Mouse (Mus musculus) brain, adult 2 months (tissue): Measurements from ENCODE around the gene Slc12a9.
"Not testable (repeated sequence)": the region's sequence is repeated elsewhere in the genome, so short reads cannot be mapped to it uniquely, and the experiment has no call there.

ENCODE experiments used
- DNase-seq: peaks from one replicate; pipeline ENCODE4 v3.0.0; 2011; ENCODE audit warnings: low read depth, low spot score

Slc12a9 gene

GRCm38 (mm10) chr5:137287953-137288743 is 45.2 kb downstream of the Slc12a9 start:
- peak; percentile 78 for DNase-seq

GRCm38 (mm10) chr5:137287032-137287952 is 46.1 kb downstream of the Slc12a9 start, which contains the start of gene Ache:
Ache (plus strand) TSS chr5:137287519.
- DNase-seq = peak; percentile 95

GRCm38 (mm10) chr5:137286655-137287031 is 46.8 kb downstream of the Slc12a9 start:
- DNase-seq = peak; percentile 98

GRCm38 (mm10) chr5:137285986-137286385 is 47.4 kb downstream of the Slc12a9 start:
- no peak for DNase-seq

GRCm38 (mm10) chr5:137285045-137285444 is 48.4 kb downstream of the Slc12a9 start:
- peak; percentile 62 for DNase-seq

GRCm38 (mm10) chr5:137284411-137284810 is 49.0 kb downstream of the Slc12a9 start:
- not testable (repeated sequence) for DNase-seq

- peak; percentile 63 for DNase-seq
Observed at GRCm38 (mm10) chr5:137277360-137278342, 55.7 kb downstream of the Slc12a9 start.

- DNase-seq = no peak
Observed at GRCm38 (mm10) chr5:137268131-137268910, 65.1 kb downstream of the Slc12a9 start.

- DNase-seq = no peak
Observed at GRCm38 (mm10) chr5:137264787-137265186, 68.6 kb downstream of the Slc12a9 start.
